Mouse (Mus musculus) MEL (cell line): ENCODE results near the gene Sprn. TPM values are rescaled to one million over a fixed set of nuclear protein-coding genes. Genes with fewer than 3 reads are reported as not detected.

Source experiments
- DNase-seq: peaks from one replicate; pipeline ENCODE4 v3.0.0; 2011; ENCODE audit warnings: low read depth, low spot score
- H3K27ac ChIP-seq: 2 replicates; pipeline ENCODE4 v1.5.1; 2012; ENCODE audit warnings: low read depth, mild to moderate bottlenecking, control low read depth, low read length, moderate library complexity; ENCODE audit not compliant: control insufficient read depth
- H3K27me3 ChIP-seq, 2 experiments: fragments of 150-350 bp in 1 of 2; sonication (generic) in 1 of 2; 2 replicates each; pipeline ENCODE4 v1.6.1; 2012; ENCODE audit warnings: low read length in 2 of 2, mild to moderate bottlenecking in 2 of 2, improper control_type of control experiment in 1 of 2, moderate library complexity in 1 of 2; ENCODE audit not compliant: insufficient read depth in 2 of 2, control insufficient read depth in 1 of 2
- H3K36me3 ChIP-seq, 2 experiments: 2 replicates each; pipeline ENCODE4 v1.6.1; 2012 to 2014; ENCODE audit warnings: low read length in 2 of 2, improper control_type of control experiment in 1 of 2, inconsistent platforms in 1 of 2, mild to moderate bottlenecking in 1 of 2; ENCODE audit not compliant: insufficient read depth in 2 of 2, control insufficient read depth in 1 of 2
- H3K4me1 ChIP-seq, 2 experiments: fragments of 150-350 bp in 1 of 2; sonication (generic) in 1 of 2; 2 replicates each; pipeline ENCODE4 v1.6.1; 2012; ENCODE audit warnings: low read length in 2 of 2, improper control_type of control experiment in 1 of 2, mild to moderate bottlenecking in 1 of 2; ENCODE audit not compliant: insufficient read depth in 2 of 2, control insufficient read depth in 1 of 2
- H3K4me3 ChIP-seq, 2 experiments: fragments of 150-350 bp in 1 of 2; sonication (generic) in 1 of 2; 2 replicates each; pipeline ENCODE4 v1.5.1; 2012; ENCODE audit warnings: low read depth in 2 of 2, low read length in 2 of 2, mild to moderate bottlenecking in 2 of 2, moderate library complexity in 2 of 2, control low read depth in 1 of 2, improper control_type of control experiment in 1 of 2; ENCODE audit not compliant: control insufficient read depth in 1 of 2, insufficient read depth in 1 of 2
- H3K79me2 ChIP-seq: 2 replicates; pipeline ENCODE4 v1.6.1; 2012; ENCODE audit warnings: mild to moderate bottlenecking, low read length, moderate library complexity; ENCODE audit not compliant: control insufficient read depth, poor library complexity, insufficient read depth
- H3K9ac ChIP-seq: 2 replicates; pipeline ENCODE4 v1.6.1; 2012; ENCODE audit warnings: low read depth, mild to moderate bottlenecking, control low read depth, low read length, moderate library complexity; ENCODE audit not compliant: control insufficient read depth, poor library complexity, severe bottlenecking
- H3K9me3 ChIP-seq: fragments of 150-350 bp; sonication (generic); replicated peaks from 2 replicates; pipeline ENCODE4 v1.6.1; 2012; ENCODE audit warnings: mild to moderate bottlenecking, low read length, improper control_type of control experiment, moderate library complexity; ENCODE audit not compliant: insufficient read depth
- BHLHE40 ChIP-seq: IDR thresholded peaks from 2 replicates; pipeline ENCODE4 v1.6.1; 2012; ENCODE audit warnings: low read depth, mild to moderate bottlenecking, inconsistent platforms, low read length, improper control_type of control experiment, borderline replicate concordance
- CHD2 ChIP-seq: IDR thresholded peaks from 2 replicates; pipeline ENCODE4 v1.6.1; 2011; ENCODE audit warnings: low read length, improper control_type of control experiment
- ELF1 ChIP-seq: IDR thresholded peaks from 2 replicates; pipeline ENCODE4 v1.6.1; 2014; ENCODE audit warnings: low read depth, mild to moderate bottlenecking, inconsistent platforms, low read length, improper control_type of control experiment, moderate library complexity
- GABPA ChIP-seq: IDR thresholded peaks from 2 replicates; pipeline ENCODE4 v1.6.1; 2012; ENCODE audit warnings: low read depth, mild to moderate bottlenecking, inconsistent platforms, low read length, improper control_type of control experiment, moderate library complexity
- GATA1 ChIP-seq: IDR thresholded peaks from 2 replicates; pipeline ENCODE4 v1.6.1; 2011; ENCODE audit warnings: low read depth, low read length, improper control_type of control experiment
- JUND ChIP-seq: IDR thresholded peaks from 2 replicates; pipeline ENCODE4 v1.6.1; 2011; ENCODE audit warnings: low read depth, mild to moderate bottlenecking, improper control_type of control experiment, low read length
- MAX ChIP-seq: IDR thresholded peaks from 2 replicates; pipeline ENCODE4 v1.6.1; 2011; ENCODE audit warnings: low read length, improper control_type of control experiment
- MEF2A ChIP-seq: IDR thresholded peaks from 2 replicates; pipeline ENCODE4 v1.6.1; 2014; ENCODE audit warnings: low read depth, mild to moderate bottlenecking, inconsistent platforms, low read length, improper control_type of control experiment; ENCODE audit not compliant: poor library complexity, insufficient replicate concordance, severe bottlenecking; ENCODE audit errors: extremely low read depth
- MXI1 ChIP-seq: IDR thresholded peaks from 2 replicates; pipeline ENCODE4 v1.6.1; 2011; ENCODE audit warnings: mild to moderate bottlenecking, low read depth, low read length, improper control_type of control experiment
- MYB ChIP-seq: IDR thresholded peaks from 2 replicates; pipeline ENCODE4 v1.6.1; 2011; ENCODE audit warnings: mild to moderate bottlenecking, low read depth, low read length, improper control_type of control experiment
- MYC ChIP-seq: IDR thresholded peaks from 2 replicates; pipeline ENCODE4 v1.6.1; 2011; ENCODE audit warnings: low read depth, mild to moderate bottlenecking, low read length, improper control_type of control experiment, moderate library complexity
- NELFE ChIP-seq: IDR thresholded peaks from 2 replicates; pipeline ENCODE4 v1.6.1; 2011; ENCODE audit warnings: low read depth, low read length, improper control_type of control experiment
- NRF1 ChIP-seq: IDR thresholded peaks from 2 replicates; pipeline ENCODE4 v1.6.1; 2014; ENCODE audit warnings: low read depth, mild to moderate bottlenecking, inconsistent platforms, low read length, improper control_type of control experiment, moderate library complexity; ENCODE audit not compliant: poor library complexity, insufficient read depth, severe bottlenecking
- POLR2AphosphoS2 ChIP-seq: IDR thresholded peaks from 2 replicates; pipeline ENCODE4 v1.6.1; 2011; ENCODE audit warnings: low read length, improper control_type of control experiment
- RAD21 ChIP-seq: IDR thresholded peaks from 2 replicates; pipeline ENCODE4 v1.6.1; 2011; ENCODE audit warnings: mild to moderate bottlenecking, low read depth, low read length, improper control_type of control experiment
- RCOR1 ChIP-seq: IDR thresholded peaks from 2 replicates; pipeline ENCODE4 v1.6.1; 2012; ENCODE audit warnings: low read depth, mild to moderate bottlenecking, inconsistent platforms, low read length, improper control_type of control experiment
- SMC3 ChIP-seq: IDR thresholded peaks from 2 replicates; pipeline ENCODE4 v1.6.1; 2011; ENCODE audit warnings: low read depth, low read length, improper control_type of control experiment
- TBP ChIP-seq: IDR thresholded peaks from 2 replicates; pipeline ENCODE4 v1.8.0; 2011; ENCODE audit warnings: low read depth, low read length, improper control_type of control experiment
- TCF12 ChIP-seq: IDR thresholded peaks from 2 replicates; pipeline ENCODE4 v1.6.1; 2014; ENCODE audit warnings: low read depth, mild to moderate bottlenecking, inconsistent platforms, low read length, improper control_type of control experiment, moderate library complexity
- USF1 ChIP-seq: IDR thresholded peaks from 2 replicates; pipeline ENCODE4 v1.6.1; 2014; ENCODE audit warnings: low read depth, mild to moderate bottlenecking, inconsistent platforms, low read length, improper control_type of control experiment, moderate library complexity
- ZC3H11A ChIP-seq: IDR thresholded peaks from 2 replicates; pipeline ENCODE4 v1.6.1; 2012; ENCODE audit warnings: low read depth, mild to moderate bottlenecking, inconsistent platforms, low read length, improper control_type of control experiment
- ZKSCAN1 ChIP-seq: IDR thresholded peaks from 2 replicates; pipeline ENCODE4 v1.6.1; 2012; ENCODE audit warnings: low read depth, mild to moderate bottlenecking, inconsistent platforms, low read length, improper control_type of control experiment, moderate library complexity
- ZMIZ1 ChIP-seq: IDR thresholded peaks from 2 replicates; pipeline ENCODE4 v1.6.1; 2012; ENCODE audit warnings: low read depth, mild to moderate bottlenecking, inconsistent platforms, low read length, improper control_type of control experiment, moderate library complexity
- ZNF384 ChIP-seq: IDR thresholded peaks from 2 replicates; pipeline ENCODE4 v1.6.1; 2012; ENCODE audit warnings: low read depth, mild to moderate bottlenecking, inconsistent platforms, low read length, improper control_type of control experiment
- polyA plus RNA-seq, 2 experiments: library from polyadenylated mRNA; stranded (reverse) in 1 of 2; unstranded in 1 of 2; fragments of >175 nt in 1 of 2; fragments of >200 nt in 1 of 2; gene quantifications; 2 replicates each; pipeline versions ENCODE4 v1.2.1 to v1.2.4; 2012; ENCODE audit warnings: low replicate concordance in 2 of 2, low read depth in 1 of 2; ENCODE audit not compliant: insufficient read length in 2 of 2, insufficient read depth in 1 of 2, missing spikeins in 1 of 2
- total RNA-seq: library from RNA; depleted of rRNA; stranded (reverse); fragments of 300-350 nt; gene quantifications from 2 replicates; pipeline ENCODE4 v1.2.3, GENCODE M21; 2012

Sprn gene
- total and polyA plus RNA-seq, 3 experiments, result not detected

DNA sequence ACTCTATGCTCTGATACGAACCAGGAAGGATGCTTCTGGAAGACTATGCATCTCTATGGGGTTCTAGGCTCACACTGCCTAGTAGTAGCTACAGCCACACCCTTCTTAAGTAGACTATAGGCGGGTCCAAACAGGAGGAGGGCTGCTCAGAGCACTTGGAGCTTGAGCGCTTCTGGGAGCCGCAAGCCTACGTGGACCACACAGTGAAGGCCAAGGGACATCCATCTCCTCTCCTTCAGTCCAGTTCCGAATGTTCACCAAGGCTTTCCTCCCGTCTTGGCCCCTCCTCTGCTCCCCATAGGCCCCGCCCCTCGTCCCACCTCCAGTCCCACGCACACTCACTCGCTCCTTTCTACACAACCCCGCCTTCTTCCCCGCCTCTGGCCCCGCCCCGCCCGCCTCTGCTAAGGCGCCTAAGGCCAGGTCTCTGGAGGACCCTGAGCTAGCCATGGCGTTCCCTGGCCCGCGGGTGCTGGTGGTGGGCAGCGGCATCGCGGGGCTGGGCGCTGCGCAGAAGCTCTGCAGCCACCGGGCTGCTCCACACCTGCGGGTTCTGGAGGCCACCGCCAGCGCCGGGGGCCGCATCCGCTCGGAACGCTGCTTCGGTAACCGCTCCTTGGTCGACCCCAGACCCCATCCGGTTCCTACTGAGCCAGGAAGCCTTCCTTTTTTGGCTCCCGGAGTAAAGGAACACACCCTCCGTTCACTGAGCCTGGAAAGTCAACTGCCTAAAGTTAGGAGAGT is 29.2 kb downstream of the Sprn start:
- Histone ChIP-seq H3K36me3 (no peaks in the 10 kb centered on the region; a peak in 1 of 4 replicates), H3K79me2 (no peaks in the 10 kb centered on the region), H3K4me1 (no peaks in the 10 kb centered on the region; a peak in 1 of 4 replicates), H3K27me3 (no peaks in the 10 kb centered on the region), H3K9ac (no peak overlapping the region), H3K4me3 (no peak overlapping the region), H3K9me3 (no peaks in the 10 kb centered on the region), H3K27ac (no peak overlapping the region)
- TF ChIP-seq TBP (no peak), MXI1 (no peak), ELF1 (no peak), BHLHE40 (no peak), GATA1 (no peak), SMC3 (no peak), POLR2AphosphoS2 (no peak), JUND (no peak), MYC (no peak), TCF12 (no peak), MAX (no peak), GABPA (no peak)
- no peak for DNase-seq

DNA sequence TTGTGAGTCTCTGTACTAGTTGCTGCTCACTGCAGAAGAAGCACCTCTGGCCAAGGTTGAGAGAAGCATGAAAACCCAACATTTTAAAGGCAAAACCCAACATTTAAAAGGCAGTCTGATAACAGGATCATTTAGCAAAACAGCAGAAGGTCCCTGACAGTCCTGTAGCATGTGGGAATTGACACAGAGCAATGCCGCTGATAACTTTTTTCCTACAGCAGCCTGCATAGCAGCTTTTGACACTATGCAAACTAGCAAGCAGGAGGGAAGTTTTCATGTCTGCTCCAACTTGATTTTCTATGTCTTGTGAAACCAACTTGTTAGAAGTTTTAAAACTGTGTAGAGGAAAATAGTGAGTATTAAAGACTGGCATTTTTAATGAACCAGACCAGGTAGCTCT is 30.3 kb downstream of the Sprn start:
- H3K4me1 ChIP-seq, result no peaks in the 10 kb centered on the region; a peak in 1 of 4 replicates
- no peaks in the 10 kb centered on the region; a peak in 1 of 4 replicates for H3K36me3 ChIP-seq

More for the DNA sequence above, 30.3 kb downstream of the Sprn start:
- no peak overlapping the region for H3K27ac ChIP-seq
- H3K9ac ChIP-seq, result no peak overlapping the region
- TF ChIP-seq ZKSCAN1 (no peak), CHD2 (no peak), SMC3 (no peak), ZNF384 (no peak), RCOR1 (no peak), ELF1 (no peak), NRF1 (no peak), POLR2AphosphoS2 (no peak), RAD21 (no peak), NELFE (no peak), USF1 (no peak), MYB (no peak), MAX (no peak), MEF2A (no peak), BHLHE40 (no peak), ZC3H11A (no peak), ZMIZ1 (no peak)
- TF ChIP-seq, all 39 proteins: peak for 0
- no peaks in the 10 kb centered on the region for H3K27me3 ChIP-seq
- no peak overlapping the region for H3K4me3 ChIP-seq
- no peaks in the 10 kb centered on the region for H3K79me2 ChIP-seq
- H3K9me3 ChIP-seq, result no peaks in the 10 kb centered on the region
- DNase-seq, result no peak
